Mouse (Mus musculus) mature B cell (primary cell): ENCODE results near the gene Klk1b5.
"Not testable (repeated sequence)": the region's sequence is repeated elsewhere in the genome, so short reads cannot be mapped to it uniquely, and the experiment has no call there.

Experiments
- in situ Hi-C: fragments of 300-500 bp; cut with MboI; formaldehyde crosslinking; loops from 2 replicates; pipeline ENCODE4 v1.14.3; 2019

Gene Klk1b5

GRCm38 (mm10) chr7:44215645-44216044, at the start of gene Klk1b5:
Gene Klk1b5, plus strand, starts transcription at chr7:44215945.
- in situ Hi-C loops = no loop called here

DNA sequence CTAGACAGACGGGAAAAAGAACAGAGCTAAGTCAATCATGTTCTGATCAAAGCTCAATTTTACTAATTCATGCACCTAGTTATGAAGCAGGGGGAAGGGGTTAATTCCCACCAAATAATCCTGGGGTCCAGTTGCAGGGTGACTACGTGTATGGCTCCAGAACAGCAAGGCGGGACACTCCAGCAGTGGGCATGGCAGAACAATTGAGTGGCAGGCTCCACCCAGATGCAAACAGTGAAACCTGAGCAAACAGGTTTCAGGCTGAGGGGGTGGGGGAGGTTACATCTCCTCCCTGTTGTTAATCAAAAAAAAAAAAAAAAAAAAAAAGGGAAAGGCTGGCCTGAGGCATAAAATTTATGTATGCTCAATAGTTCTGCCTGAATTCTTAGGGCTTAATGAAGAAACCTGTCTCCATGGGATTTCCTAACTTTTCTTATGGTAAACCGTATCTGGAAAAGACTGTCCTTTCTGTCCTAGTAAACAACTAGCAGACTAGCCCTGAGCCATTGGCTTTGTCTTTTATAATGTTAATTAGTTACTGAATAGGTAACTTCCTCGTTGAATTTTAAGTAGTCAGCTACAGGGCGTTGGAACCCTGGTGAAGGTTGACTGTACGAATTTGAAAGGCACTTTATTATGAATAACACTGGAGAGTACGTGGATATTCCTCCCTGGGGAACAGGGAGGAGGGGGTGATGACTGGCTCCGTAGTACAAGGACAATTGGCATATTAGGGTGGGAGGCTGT, 36.3 kb upstream of the Klk1b5 start:
- in situ Hi-C loops = no loop called here

DNA sequence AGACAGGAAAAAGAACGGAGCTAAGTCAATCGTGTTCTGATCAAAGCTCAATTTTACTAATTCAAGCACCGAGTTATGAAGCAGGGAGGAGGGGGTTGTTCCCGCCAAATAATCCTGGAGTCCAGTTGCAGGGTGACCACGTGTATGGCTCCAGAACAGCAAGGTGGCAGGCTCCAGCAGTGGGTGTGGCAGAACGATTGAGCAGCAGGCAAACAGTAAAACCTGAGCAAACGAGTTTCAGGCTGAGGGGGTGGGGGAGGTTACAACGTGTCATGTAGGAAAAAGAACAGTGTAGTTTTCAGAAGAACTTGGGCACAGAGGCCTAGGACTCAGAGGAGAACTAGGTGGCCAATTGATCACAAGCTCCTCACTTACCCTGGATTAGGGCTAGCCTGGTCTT, 29.2 kb upstream of the Klk1b5 start:
- in situ Hi-C loops = not testable (repeated sequence)

DNA sequence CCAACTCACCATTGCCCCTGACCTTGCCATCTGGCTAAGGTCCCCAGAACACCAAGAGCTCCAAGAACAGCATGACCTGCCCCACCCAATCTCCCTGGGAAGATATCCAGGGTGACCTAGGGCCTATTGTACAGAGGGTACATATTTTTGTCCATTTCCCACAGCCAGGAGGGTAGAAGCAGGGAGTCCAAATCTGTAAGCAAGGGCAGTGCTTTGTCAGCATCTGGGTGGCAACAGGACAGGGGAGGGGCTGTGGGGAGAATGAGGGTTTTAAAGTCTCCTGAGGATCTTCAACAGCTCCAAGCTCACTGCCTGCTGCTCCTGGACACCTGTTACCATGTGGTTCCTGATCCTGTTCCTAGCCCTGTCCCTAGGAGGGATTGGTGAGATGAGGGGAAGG, 27.8 kb upstream of the Klk1b5 start, which contains the start of gene Klk1b24:
Gene Klk1b24, plus strand, starts transcription at position 301 of the 400 bp plus-strand sequence.
- in situ Hi-C loops = not testable (repeated sequence)

DNA sequence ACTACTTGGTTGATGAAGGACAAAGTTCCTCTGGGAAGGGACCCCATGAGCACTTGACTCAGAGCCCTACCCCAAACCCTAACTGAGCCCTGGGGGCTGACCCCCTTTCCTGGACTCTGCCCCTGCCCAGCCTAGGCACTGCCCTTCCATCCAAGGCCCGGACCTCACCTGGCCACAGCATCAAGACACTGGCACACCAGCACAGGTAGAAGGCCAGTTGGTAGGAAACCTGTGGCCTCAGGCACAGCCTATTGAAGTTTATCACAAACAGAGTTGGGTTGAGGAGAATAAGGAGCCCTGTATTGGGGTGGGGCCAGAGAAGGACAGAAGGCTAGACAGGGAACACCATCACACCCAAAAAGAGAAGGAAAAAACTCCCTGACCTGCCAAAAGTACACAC, 22.3 kb upstream of the Klk1b5 start:
- in situ Hi-C loops = not testable (repeated sequence)

DNA sequence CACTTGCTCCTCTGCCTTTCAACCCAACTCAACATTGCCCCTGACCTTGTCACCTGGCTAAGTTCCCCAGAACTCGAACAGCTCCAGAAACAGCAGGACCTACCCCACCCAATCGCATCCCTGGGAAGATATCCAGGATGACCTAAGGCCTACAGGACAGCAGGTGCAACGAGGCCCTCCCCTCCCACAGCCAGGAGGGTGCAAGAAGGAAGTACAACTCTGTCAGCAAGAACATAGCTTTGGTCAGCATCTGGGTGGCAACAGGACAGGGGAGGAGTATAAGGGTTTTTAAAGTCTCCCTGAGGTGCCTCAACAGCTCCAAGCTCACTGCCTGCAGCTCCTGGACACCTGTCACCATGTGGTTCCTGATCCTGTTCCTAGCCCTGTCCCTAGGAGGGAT, 17.9 kb upstream of the Klk1b5 start, which contains the start of gene Klk1b3:
Gene Klk1b3, plus strand, starts transcription at position 301 of the 400 bp plus-strand sequence.
- in situ Hi-C loops = no loop called here

- in situ Hi-C loops = not testable (repeated sequence)
Observed at GRCm38 (mm10) chr7:44207135-44207534, 8.6 kb upstream of the Klk1b5 start, which contains the start of gene Klk1b4. Gene Klk1b4, plus strand, starts transcription at chr7:44207435.

- in situ Hi-C loops = no loop called here
Observed at GRCm38 (mm10) chr7:44208307-44208706, 7.4 kb upstream of the Klk1b5 start.

DNA sequence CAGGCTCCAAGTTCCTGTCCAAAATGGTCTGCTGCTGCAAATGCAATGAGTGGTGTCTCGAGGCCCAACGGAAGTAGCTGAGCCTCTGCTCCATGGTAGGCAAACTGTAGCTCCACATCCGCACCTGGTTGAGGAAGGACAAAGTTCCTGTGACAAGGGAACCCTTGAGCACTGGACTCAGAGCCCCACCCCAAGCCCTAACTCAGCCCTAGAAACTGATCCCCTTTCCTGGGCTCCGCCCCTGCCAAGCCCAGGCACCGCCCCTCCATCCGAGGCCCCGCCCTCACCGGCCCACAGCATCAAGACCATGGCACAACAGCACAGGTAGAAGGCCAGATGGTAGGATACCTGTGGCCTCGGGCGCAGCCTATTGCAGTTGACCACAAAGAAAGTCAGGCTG, 5.9 kb downstream of the Klk1b5 start:
- in situ Hi-C loops = not testable (repeated sequence)

DNA sequence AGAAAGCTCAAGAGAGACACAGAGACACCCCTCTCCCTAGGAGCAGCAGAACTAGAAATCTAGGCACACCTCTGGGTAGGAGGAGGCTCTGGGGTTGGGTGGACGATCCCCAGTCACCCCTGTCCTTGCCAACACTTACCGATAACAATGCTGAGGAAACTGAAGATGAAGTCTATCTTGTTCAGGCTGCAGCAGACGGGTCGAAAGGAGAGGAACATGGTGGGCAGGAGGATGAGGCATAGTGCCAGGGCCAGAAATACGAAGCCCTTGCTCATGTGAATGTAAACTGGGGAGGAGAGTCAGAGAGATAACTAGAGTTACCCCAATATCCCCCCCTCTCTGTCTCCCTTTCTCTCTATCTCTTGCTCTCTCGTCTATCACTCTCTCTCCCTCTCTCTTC, 6.6 kb downstream of the Klk1b5 start:
- in situ Hi-C loops = not testable (repeated sequence)

GRCm38 (mm10) chr7:44225076-44225475, 9.3 kb downstream of the Klk1b5 start, which contains the start of gene Klk1:
Gene Klk1, plus strand, starts transcription at chr7:44225360.
- in situ Hi-C loops = no loop called here

DNA sequence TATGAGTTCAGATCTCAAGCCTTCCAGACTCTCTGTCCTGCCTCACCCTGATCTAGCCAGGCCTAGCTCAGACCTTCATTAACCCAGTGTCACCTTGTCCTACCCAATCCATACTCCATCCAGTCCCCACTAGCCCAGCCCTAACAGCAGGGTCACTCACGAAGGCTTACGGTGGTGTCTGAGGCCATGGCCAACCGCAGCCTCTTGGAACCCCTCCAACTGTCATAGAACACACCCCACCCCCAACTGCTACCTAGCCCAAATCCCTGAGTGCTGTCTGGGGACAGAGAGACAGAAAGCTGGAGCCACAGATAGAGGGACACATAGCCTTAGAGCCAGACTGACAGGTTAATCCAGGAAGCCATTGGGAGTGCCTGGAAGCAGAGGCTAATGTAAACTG, 20.2 kb downstream of the Klk1b5 start, which contains the start of gene Gm36864:
Gene Gm36864, plus strand, starts transcription at position 269 of the 400 bp plus-strand sequence.
- in situ Hi-C loops = no loop called here

- in situ Hi-C loops = no loop called here
Observed at GRCm38 (mm10) chr7:44239913-44240312, 24.2 kb downstream of the Klk1b5 start.

GRCm38 (mm10) chr7:44240712-44241111, 25.0 kb downstream of the Klk1b5 start:
- in situ Hi-C loops = no loop called here

DNA sequence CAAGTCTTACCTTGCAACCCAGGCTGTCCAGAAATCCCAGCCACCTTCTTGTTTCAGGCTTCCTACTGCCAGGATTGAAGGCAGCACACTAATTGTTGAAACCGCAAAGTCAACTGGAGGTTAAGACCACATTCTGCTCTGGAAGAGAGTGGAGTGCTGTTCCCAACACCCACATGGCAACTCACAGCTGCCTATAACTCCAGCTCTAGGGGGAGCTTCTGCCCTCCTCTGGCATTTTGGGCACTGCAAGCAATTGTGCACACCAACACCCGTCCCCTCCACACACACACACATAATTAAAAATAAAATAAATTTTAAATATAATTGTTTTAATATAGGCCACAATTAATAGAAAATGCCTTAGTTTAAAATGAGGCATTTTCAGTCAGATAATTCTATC, 25.4 kb downstream of the Klk1b5 start:
- in situ Hi-C loops = no loop called here

- in situ Hi-C loops = no loop called here
Observed at GRCm38 (mm10) chr7:44244080-44244479, 28.3 kb downstream of the Klk1b5 start.

GRCm38 (mm10) chr7:44246055-44246983, 30.6 kb downstream of the Klk1b5 start, which contains the start of the genes 1700028J19Rik and 2410002F23Rik:
Gene 1700028J19Rik, minus strand, starts transcription at chr7:44246695.
Gene 2410002F23Rik, plus strand, starts transcription at chr7:44246722.
- in situ Hi-C loops = no loop called here

DNA sequence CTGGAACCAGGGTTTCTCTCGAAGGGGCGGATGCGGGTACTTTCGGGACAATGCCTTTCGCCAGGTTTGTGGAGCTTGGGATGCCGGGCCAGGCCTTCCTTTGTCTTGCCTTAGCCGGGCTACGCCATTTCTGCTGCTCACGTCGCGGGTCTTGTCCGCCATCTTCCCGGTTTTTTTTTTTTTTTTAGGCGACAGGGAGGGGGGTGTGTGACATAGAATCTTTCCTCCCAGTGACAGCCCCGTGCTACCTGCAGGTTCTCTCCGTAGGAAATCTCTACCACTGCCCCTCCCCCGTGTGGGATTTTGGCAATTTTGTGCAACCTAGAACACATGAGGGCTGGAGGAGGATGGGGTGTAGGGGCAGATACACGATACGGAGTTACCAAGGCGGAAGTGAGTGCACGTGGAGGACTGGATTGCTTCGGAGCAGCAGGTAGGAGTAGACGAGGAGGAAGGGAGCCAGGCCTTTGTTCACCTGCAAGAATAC, 31.3 kb downstream of the Klk1b5 start:
- in situ Hi-C loops = no loop called here

DNA sequence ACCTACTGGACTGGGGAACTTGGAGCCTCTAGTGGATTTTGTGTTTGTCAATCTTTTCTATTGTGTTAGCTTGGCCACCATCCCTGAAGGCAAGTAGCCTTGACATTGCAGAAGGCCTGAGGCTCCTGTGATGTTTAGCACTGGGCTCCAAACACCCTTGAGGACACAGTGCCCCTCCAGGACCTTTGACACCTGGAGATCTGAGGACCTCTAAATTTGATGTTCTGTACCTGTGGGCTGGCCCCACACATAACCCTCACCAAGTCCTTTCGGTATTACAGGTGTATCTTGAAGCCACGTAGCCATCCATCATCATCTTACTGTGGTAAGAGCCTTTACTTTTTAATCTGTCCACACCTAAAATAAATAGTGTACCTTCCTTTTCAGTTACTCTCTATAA, 32.2 kb downstream of the Klk1b5 start:
- in situ Hi-C loops = no loop called here

DNA sequence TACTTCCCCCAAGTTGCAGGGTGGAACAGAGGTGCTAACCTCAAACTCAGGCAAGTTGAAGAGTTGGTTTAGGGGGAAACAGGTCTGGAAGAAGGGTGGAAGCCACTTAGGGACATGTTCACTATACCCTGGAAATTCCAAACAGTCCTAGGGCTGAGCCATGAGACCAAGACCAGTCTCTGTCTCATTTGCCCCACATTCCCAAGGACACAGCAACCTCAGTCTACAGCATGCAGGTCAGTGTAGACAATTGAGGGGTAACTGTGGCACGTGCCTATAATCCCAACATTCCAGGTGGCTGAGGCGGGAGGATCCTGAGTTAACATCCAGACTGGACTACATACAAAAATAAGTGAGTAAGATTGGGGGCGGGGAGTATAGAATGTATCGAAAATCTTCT, 33.5 kb downstream of the Klk1b5 start:
- in situ Hi-C loops = no loop called here

DNA sequence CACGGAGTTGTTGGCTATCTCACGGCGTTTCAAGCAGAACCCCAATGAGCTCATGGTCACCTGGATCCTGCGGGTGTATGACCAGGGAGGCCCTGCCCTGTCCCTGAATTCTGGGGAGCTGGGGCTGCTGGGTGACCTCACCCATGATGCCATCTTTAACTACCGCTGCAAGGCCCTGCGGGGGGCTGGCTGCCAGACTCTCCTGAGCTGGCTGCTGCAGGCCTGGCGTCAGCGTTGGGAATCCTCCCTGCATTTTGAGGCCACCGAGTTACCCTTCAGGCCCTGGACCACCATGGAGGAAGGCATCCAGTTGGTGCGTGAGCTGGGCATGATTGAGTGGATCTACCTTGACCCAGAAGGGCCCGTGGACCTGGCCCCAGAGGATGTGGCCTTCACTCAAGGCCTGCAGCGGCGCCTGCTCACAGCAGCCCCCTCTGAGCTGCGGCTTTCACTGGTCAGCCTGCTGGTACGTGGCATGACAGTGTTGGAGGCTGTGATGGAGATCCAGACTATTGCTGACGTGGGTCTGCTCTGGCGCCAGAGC, 35.1 kb downstream of the Klk1b5 start:
- in situ Hi-C loops = loop anchor here (25.0 kb wide), 1 partner anchor 236 kb away; the partner anchor contains the start of genes Emc10 and Fam71e1
